Mouse (Mus musculus) megakaryocyte, embryonic 14.5 days (primary cell): ENCODE results near the gene Nelfa.

ENCODE experiments used
- FLI1 ChIP-seq: IDR thresholded peaks from 2 replicates; pipeline ENCODE4 v1.6.1; 2012; ENCODE audit warnings: low read length, inconsistent platforms, mixed read lengths
- GATA1 ChIP-seq: IDR thresholded peaks from 3 replicates; pipeline ENCODE4 v1.6.1; 2012; ENCODE audit warnings: mixed read lengths, low read length, inconsistent platforms, borderline replicate concordance

- no peak for TF ChIP-seq GATA1
- no peak for TF ChIP-seq FLI1
Measured at GRCm38 (mm10) chr5:33948314-33948713, 12.1 kb upstream of the Nelfa start.
